Mouse (Mus musculus) induced T-regulatory cell, adult 2 months (primary cell): Measurements from ENCODE around the gene ccdc198.

Experiments used
- DNase-seq: peaks from one replicate; pipeline ENCODE4 v3.0.0-alpha.2; 2012; ENCODE audit warnings: low read depth

Gene ccdc198

GRCm38 (mm10) chr14:49197031-49197527 lies 48.2 kb downstream of the ccdc198 start:
- no peak for DNase-seq

GRCm38 (mm10) chr14:49186270-49186669 lies 59.0 kb downstream of the ccdc198 start:
- no peak for DNase-seq

- DNase-seq = no peak
These were observed 65.5 kb downstream of the ccdc198 start for GRCm38 (mm10) chr14:49179736-49180135.

- DNase-seq = peak; percentile 62
These were observed 71.8 kb downstream of the ccdc198 start for GRCm38 (mm10) chr14:49173290-49174135.

GRCm38 (mm10) chr14:49172582-49172988 lies 72.7 kb downstream of the ccdc198 start:
- DNase-seq = peak; percentile 75

GRCm38 (mm10) chr14:49171867-49172581 lies 73.2 kb downstream of the ccdc198 start, which contains the start of gene Naa30:
TSS of gene Naa30 (plus strand) at chr14:49172226.
- peak; percentile 96 for DNase-seq

- DNase-seq = peak; percentile 50
These were observed 74.0 kb downstream of the ccdc198 start for GRCm38 (mm10) chr14:49171286-49171685.
